Mouse (Mus musculus): ENCODE results near the gene Wdr82.

- no peak for TF ChIP-seq CTCF (IDR thresholded peaks at IDR 0.05; ENCODE audit: low read depth)
- TF ChIP-seq EP300 (IDR thresholded peaks at IDR 0.05; ENCODE audit: low read depth) = no peak
These were observed 13.7 kb upstream of the Wdr82 start for GRCm38 (mm10) chr9:106156921-106157622.

Data from heart, postnatal 0 days (tissue).